ENCODE assay signal across 9 mouse cellular contexts in the genomic region with DNA sequence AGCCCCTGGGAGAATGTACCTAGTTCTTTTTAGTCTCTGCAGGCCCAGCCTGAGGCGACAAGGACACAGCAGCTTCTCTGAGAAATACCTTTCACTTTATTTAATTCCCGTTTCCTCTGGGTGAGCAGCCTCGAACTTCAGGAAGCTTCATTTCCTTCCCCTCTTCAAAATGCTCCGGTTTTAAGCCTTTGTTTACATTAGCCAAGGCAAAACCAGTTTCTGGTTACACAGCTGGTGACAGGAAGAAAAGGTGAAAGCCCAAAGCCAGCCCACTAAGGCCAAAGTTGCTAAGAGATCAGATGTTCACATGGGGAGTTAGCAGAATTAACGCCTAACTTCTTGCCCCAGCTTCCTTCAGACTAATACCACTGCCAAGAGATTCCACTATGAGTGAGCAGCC.
DNase-seq lines count a peak whose midpoint lies in the region; ATAC-seq and TF ChIP-seq lines count a peak whose summit lies in the region.
"Had no signal": no experiment of that assay in that cellular context is flagged by ENCODE, and none has a peak within 500 bp of the region (broad histone marks: within the 10 kb centered on the region; RNA-seq: fewer than 3 reads in every experiment).

No protein-coding gene starts in this region.

- WGBS in lung, embryonic 14.5 days: 8% methylated on average over 5 of the region's 5 CpGs

- no peak for TF ChIP-seq CTCF in lung, embryonic 14.5 days (IDR thresholded peaks at IDR 0.05; ENCODE audit: low read depth)

- DNase-seq in adrenal gland, adult (ENCODE audit: inconsistent age in 2 of 2, low spot score in 1 of 2): peak; percentile 8 to 47
- no peak for DNase-seq in adrenal gland, adult 18-20 months (ENCODE audit: low spot score in 2 of 2)
- peak; percentile 37 for DNase-seq in ZHBTc4 (ENCODE audit: low read depth, low spot score)
- peak; percentile 23 to 31 for DNase-seq in heart, postnatal 10 days
- peak; percentile 72 for DNase-seq in lung, embryonic 14.5 days
- DNase-seq in cerebellum, postnatal 10 days: no peak
- no peak for DNase-seq in cerebellum, adult 9-11 months
- DNase-seq in gastrocnemius, postnatal 36 days: no peak

- H3K9ac ChIP-seq in lung, embryonic 14.5 days: no peak overlapping the region

- H3K27me3 ChIP-seq in lung, embryonic 14.5 days (ENCODE audit: insufficient read depth, low read length): no peaks in the 10 kb centered on the region

- no peak overlapping the region for H3K4me3 ChIP-seq in lung, embryonic 14.5 days (ENCODE audit: low read depth, low read length)

- H3K4me2 ChIP-seq in lung, embryonic 14.5 days: peak overlapping the region; percentile 37

- H3K9me3 ChIP-seq in lung, embryonic 14.5 days (ENCODE audit: low read depth, low read length): no peaks in the 10 kb centered on the region

- intact Hi-C loops in heart, postnatal 10 days (cut with DNase I): loop anchor here (5.0 kb wide), 1 partner anchor 41 kb away; no protein-coding TSS in a partner anchor
- intact Hi-C loops in gastrocnemius, postnatal 36 days (cut with DNase I): no loop called here

- H3K36me3 ChIP-seq in lung, embryonic 14.5 days (ENCODE audit: insufficient read depth): no peaks in the 10 kb centered on the region

- ATAC-seq in lung, embryonic 14.5 days (ENCODE audit: insufficient read depth): peak; percentile 40; the same call in 1 of the 2 replicates
- ATAC-seq: hindbrain, embryonic 16.5 days had no signal

- H3K27ac ChIP-seq in lung, embryonic 14.5 days (ENCODE audit: low read depth): peak overlapping the region; percentile 88

- H3K4me1 ChIP-seq in lung, embryonic 14.5 days (ENCODE audit: insufficient read depth): peaks cover 22% of the 10 kb centered on the region

Comparison
In these comparisons a context has a peak if more than half of its experiments do, and no peak if none do; other contexts are left out.
1. DNase-seq: peak in adrenal gland, adult (2 of 2), ZHBTc4 (single experiment), heart, postnatal 10 days (2 of 2) and lung, embryonic 14.5 days (single experiment); none in adrenal gland, adult 18-20 months (0 of 2), cerebellum, postnatal 10 days (0 of 2), cerebellum, adult 9-11 months (single experiment) and gastrocnemius, postnatal 36 days (0 of 2).